Mouse (Mus musculus) thymus, postnatal 4 days (tissue): ENCODE data around the gene Msrb3.
A peak's percentile ranks its signal among the peaks of the same experiment; 100 is the strongest.

Source experiments
- DNase-seq: peaks from one replicate; pipeline ENCODE4 v3.0.0; 2021

The Msrb3 gene

GRCm38 (mm10) chr10:120895899-120896289 is 3.0 kb downstream of the Msrb3 start:
- peak; percentile 38 for DNase-seq

GRCm38 (mm10) chr10:120894978-120895898 is 3.7 kb downstream of the Msrb3 start:
- no peak for DNase-seq

GRCm38 (mm10) chr10:120893938-120894337 is 5.0 kb downstream of the Msrb3 start:
- no peak for DNase-seq

- no peak for DNase-seq
Measured at GRCm38 (mm10) chr10:120891131-120891530, 7.8 kb downstream of the Msrb3 start.

- DNase-seq, result no peak
Measured at GRCm38 (mm10) chr10:120890592-120890991, 8.3 kb downstream of the Msrb3 start.

GRCm38 (mm10) chr10:120888531-120888930 is 10.4 kb downstream of the Msrb3 start:
- DNase-seq, result no peak

- DNase-seq, result no peak
Measured at GRCm38 (mm10) chr10:120884220-120884619, 14.7 kb downstream of the Msrb3 start.

GRCm38 (mm10) chr10:120883732-120884131 is 15.2 kb downstream of the Msrb3 start:
- no peak for DNase-seq

GRCm38 (mm10) chr10:120883069-120883415 is 15.9 kb downstream of the Msrb3 start:
- no peak for DNase-seq

GRCm38 (mm10) chr10:120882347-120883068 is 16.4 kb downstream of the Msrb3 start:
- DNase-seq, result no peak

- no peak for DNase-seq
Measured at GRCm38 (mm10) chr10:120876549-120877270, 22.2 kb downstream of the Msrb3 start.

- DNase-seq, result peak; percentile 83
Measured at GRCm38 (mm10) chr10:120875672-120876463, 23.0 kb downstream of the Msrb3 start.

- DNase-seq, result no peak
Measured at GRCm38 (mm10) chr10:120874261-120874660, 24.6 kb downstream of the Msrb3 start.

GRCm38 (mm10) chr10:120873646-120874201 is 25.2 kb downstream of the Msrb3 start:
- no peak for DNase-seq

- peak; percentile 72 for DNase-seq
Measured at GRCm38 (mm10) chr10:120872483-120872862, 26.4 kb downstream of the Msrb3 start.

GRCm38 (mm10) chr10:120871630-120872482 is 27.0 kb downstream of the Msrb3 start:
- DNase-seq, result no peak

- no peak for DNase-seq
Measured at GRCm38 (mm10) chr10:120871096-120871495, 27.8 kb downstream of the Msrb3 start.

- no peak for DNase-seq
Measured at GRCm38 (mm10) chr10:120869241-120869775, 29.6 kb downstream of the Msrb3 start.

GRCm38 (mm10) chr10:120864446-120864845 is 34.5 kb downstream of the Msrb3 start:
- peak; percentile 78 for DNase-seq

- no peak for DNase-seq
Measured at GRCm38 (mm10) chr10:120861674-120862073, 37.2 kb downstream of the Msrb3 start.

- DNase-seq, result peak; percentile 72
Measured at GRCm38 (mm10) chr10:120861194-120861593, 37.7 kb downstream of the Msrb3 start.
